Mouse (Mus musculus) kidney, embryonic 16.5 days (tissue): ENCODE measurements around the gene Dst. TPM values are rescaled to one million over a fixed set of nuclear protein-coding genes. Genes with fewer than 3 reads are reported as not detected.

ENCODE experiments used
- ATAC-seq: fragments of 200-750 bp; cut with Nextera tagmentation; 2 replicates; pipeline ENCODE4 v1.8.0; 2017; ENCODE audit warnings: moderate TSS enrichment; ENCODE audit not compliant: low FRiP score, low TSS enrichment
- H3K27ac ChIP-seq: fragments of 300-500 bp; sonication (generic); 2 replicates; pipeline ENCODE4 v1.5.1; 2014; ENCODE audit warnings: low read length
- H3K27me3 ChIP-seq: fragments of 300-500 bp; sonication (generic); 2 replicates; pipeline ENCODE4 v1.6.1; 2014; ENCODE audit warnings: low read length, control low read depth, mixed read lengths; ENCODE audit not compliant: insufficient read depth
- H3K36me3 ChIP-seq: fragments of 300-500 bp; sonication (generic); 2 replicates; pipeline ENCODE4 v1.6.1; 2014; ENCODE audit warnings: low read length, control low read depth, mixed read lengths; ENCODE audit not compliant: insufficient read depth
- H3K4me1 ChIP-seq: fragments of 300-500 bp; sonication (generic); 2 replicates; pipeline ENCODE4 v1.6.1; 2014; ENCODE audit warnings: low read length, control low read depth, mixed read lengths; ENCODE audit not compliant: insufficient read depth
- H3K4me2 ChIP-seq: fragments of 300-500 bp; sonication (generic); replicated peaks from 2 replicates; pipeline ENCODE4 v1.6.1; 2014; ENCODE audit warnings: low read depth, low read length
- H3K4me3 ChIP-seq: fragments of 300-500 bp; sonication (generic); 2 replicates; pipeline ENCODE4 v1.5.1; 2014; ENCODE audit warnings: mild to moderate bottlenecking, low read length
- H3K9ac ChIP-seq: fragments of 300-500 bp; sonication (generic); replicated peaks from 2 replicates; pipeline ENCODE4 v1.6.1; 2014; ENCODE audit warnings: low read length
- H3K9me3 ChIP-seq: fragments of 300-500 bp; sonication (generic); 2 replicates; pipeline ENCODE4 v1.6.1; 2016; ENCODE audit warnings: low read length, control low read depth
- WGBS: fragments of 180-500 bp; shearing (Covaris S2); extraction: QIAGEN DNeasy Blood & Tissue Kit; methylation state at CpG from one replicate; pipeline ENCODE4 v1.1.7; 2014; 5-methylcytosine and 5-hydroxymethylcytosine counted together
- polyA plus RNA-seq: library from polyadenylated mRNA; unstranded; fragments of >200 nt; fragmentation: Nextera tagmentation; extraction: Ambion mirVana; gene quantifications from 2 replicates; pipeline ENCODE4 v1.2.1, GENCODE M21; 2015

The Dst gene
- polyA plus RNA-seq, 1 experiment from 2014 or later, result 23.4 TPM

- no peak overlapping the region for H3K4me2 ChIP-seq
- H3K9me3 ChIP-seq, result no peaks in the 10 kb centered on the region
- H3K27ac ChIP-seq, result no peak overlapping the region
- 76% methylated on average over 7 of the region's 7 CpGs for WGBS
- H3K4me3 ChIP-seq, result no peak overlapping the region
- no peak for ATAC-seq
- no peak overlapping the region for H3K9ac ChIP-seq
- no peaks in the 10 kb centered on the region for H3K4me1 ChIP-seq
- H3K36me3 ChIP-seq, result peaks cover 21% of the 10 kb centered on the region; the same call in 1 of the 2 replicates
- no peaks in the 10 kb centered on the region for H3K27me3 ChIP-seq
These were observed 281.9 kb downstream of the Dst start for GRCm38 (mm10) chr1:34189970-34190369.

DNA sequence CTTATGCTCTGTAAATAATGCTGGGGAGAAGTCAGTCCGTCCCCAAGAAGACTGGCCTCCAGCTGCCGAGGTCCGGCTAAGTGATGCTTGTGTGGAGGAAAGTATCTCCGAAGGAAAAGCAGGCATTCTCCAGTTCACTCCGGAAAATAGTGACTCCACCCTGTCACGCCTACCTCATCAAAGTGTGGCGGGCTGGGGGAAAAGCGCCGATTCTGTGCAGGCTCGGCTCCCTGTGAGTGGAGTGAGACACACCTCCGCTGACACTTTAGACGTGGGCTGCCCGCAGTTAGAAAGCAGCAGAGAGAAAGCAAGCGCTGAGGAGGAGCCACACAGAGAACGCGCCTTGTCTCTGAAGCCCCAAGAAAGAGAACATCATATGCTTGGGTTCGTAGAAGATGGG is 284.1 kb downstream of the Dst start:
- H3K4me3 ChIP-seq, result no peak overlapping the region
- no peak overlapping the region for H3K27ac ChIP-seq
- H3K9ac ChIP-seq, result no peak overlapping the region
- H3K4me2 ChIP-seq, result no peak overlapping the region
- 86% methylated on average over 17 of the region's 17 CpGs for WGBS
- no peak for ATAC-seq
- H3K9me3 ChIP-seq, result no peaks in the 10 kb centered on the region
- no peaks in the 10 kb centered on the region for H3K4me1 ChIP-seq
- no peaks in the 10 kb centered on the region for H3K27me3 ChIP-seq
- peaks cover 28% of the 10 kb centered on the region for H3K36me3 ChIP-seq

GRCm38 (mm10) chr1:34200791-34201190 is 292.8 kb downstream of the Dst start:
- Histone ChIP-seq H3K9me3 (no peaks in the 10 kb centered on the region), H3K4me2 (no peak overlapping the region), H3K4me3 (no peak overlapping the region), H3K27ac (no peak overlapping the region), H3K27me3 (no peaks in the 10 kb centered on the region), H3K4me1 (no peaks in the 10 kb centered on the region), H3K9ac (no peak overlapping the region), H3K36me3 (peaks cover 50% of the 10 kb centered on the region)
- ATAC-seq, result no peak
- 88% methylated on average over 18 of the region's 18 CpGs for WGBS

DNA sequence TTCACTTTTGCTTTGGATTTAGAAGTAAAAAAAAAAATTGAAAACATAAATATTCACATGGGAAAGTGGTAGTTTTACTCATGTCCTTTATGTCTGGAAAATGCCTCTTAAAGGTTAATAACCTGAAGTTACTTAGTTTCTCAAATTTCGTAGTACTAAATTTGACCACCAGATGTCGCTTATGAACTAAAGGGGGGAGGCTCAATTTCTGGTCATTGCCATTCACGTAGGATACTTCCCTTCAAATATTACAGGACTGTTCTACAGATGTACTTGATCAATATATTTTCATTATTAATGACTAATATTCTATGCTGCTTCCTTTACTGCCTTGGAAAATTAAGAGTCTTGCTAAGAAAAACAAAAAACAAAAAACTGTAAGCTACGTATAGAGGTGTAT is 293.5 kb downstream of the Dst start:
- no peaks in the 10 kb centered on the region for H3K27me3 ChIP-seq
- H3K4me2 ChIP-seq, result no peak overlapping the region
- WGBS, result 44% methylated on average over 4 of the region's 4 CpGs
- peaks cover 49% of the 10 kb centered on the region for H3K36me3 ChIP-seq
- no peaks in the 10 kb centered on the region for H3K9me3 ChIP-seq
- no peak for ATAC-seq
- H3K27ac ChIP-seq, result no peak overlapping the region
- no peak overlapping the region for H3K9ac ChIP-seq
- no peak overlapping the region for H3K4me3 ChIP-seq
- no peaks in the 10 kb centered on the region for H3K4me1 ChIP-seq

- WGBS, result 86% methylated on average over 3 of the region's 3 CpGs
- ATAC-seq, result no peak
- H3K9ac ChIP-seq, result no peak overlapping the region
- no peaks in the 10 kb centered on the region for H3K27me3 ChIP-seq
- no peak overlapping the region for H3K27ac ChIP-seq
- H3K9me3 ChIP-seq, result no peaks in the 10 kb centered on the region
- H3K4me1 ChIP-seq, result no peaks in the 10 kb centered on the region
- H3K4me2 ChIP-seq, result no peak overlapping the region
- H3K36me3 ChIP-seq, result peaks cover 26% of the 10 kb centered on the region
- no peak overlapping the region for H3K4me3 ChIP-seq
These were observed 303.7 kb downstream of the Dst start for GRCm38 (mm10) chr1:34211704-34212103.

DNA sequence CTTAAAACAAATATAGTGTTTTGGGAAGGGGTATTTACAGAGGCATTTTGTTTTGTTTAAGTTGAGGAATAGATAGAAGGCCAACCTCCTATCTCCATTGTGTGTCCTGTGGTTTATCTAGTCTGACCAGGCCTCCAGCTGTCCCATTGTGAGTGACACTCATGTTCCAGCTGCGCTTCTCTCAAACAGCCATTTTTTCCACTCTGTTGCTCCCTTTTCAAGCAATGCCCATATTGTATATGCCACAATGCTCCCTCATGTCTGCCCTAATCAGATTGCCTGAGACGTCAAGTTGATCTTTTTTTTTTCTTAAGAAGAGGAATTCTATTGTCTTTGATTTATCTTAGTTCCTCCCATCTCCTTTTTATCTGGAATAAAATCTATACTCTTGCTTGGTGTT is 308.4 kb downstream of the Dst start:
- ATAC-seq, result no peak
- Histone ChIP-seq H3K36me3 (peaks cover 24% of the 10 kb centered on the region), H3K4me3 (no peak overlapping the region), H3K4me1 (no peaks in the 10 kb centered on the region), H3K9me3 (no peaks in the 10 kb centered on the region), H3K4me2 (no peak overlapping the region), H3K27ac (no peak overlapping the region), H3K9ac (no peak overlapping the region), H3K27me3 (no peaks in the 10 kb centered on the region)
- 81% methylated on average over 2 of the region's 2 CpGs for WGBS

DNA sequence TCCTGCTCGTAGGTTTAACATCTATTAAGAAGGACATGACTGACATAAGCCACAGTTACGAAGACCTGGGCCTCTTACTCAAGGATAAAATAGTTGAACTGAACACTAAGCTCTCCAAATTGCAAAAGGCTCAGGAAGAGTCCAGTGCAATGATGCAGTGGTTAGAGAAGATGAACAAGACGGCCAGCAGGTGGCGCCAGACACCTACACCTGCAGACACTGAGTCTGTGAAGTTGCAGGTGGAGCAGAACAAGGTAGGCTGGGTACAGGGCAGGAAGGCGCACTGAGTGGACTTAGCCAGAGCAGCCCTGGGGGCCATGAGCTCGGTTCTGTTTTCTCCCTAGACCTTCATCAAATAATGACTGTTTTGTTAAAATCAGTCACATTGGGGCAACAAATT is 310.3 kb downstream of the Dst start:
- 34% methylated on average over 6 of the region's 6 CpGs for WGBS
- Histone ChIP-seq H3K27me3 (no peaks in the 10 kb centered on the region), H3K4me1 (no peaks in the 10 kb centered on the region), H3K4me2 (no peak overlapping the region), H3K36me3 (0 out of 2 replicates have a peak, but pooled peaks cover 12% of the 10 kb centered on the region), H3K27ac (no peak overlapping the region), H3K9ac (no peak overlapping the region), H3K9me3 (no peaks in the 10 kb centered on the region), H3K4me3 (no peak overlapping the region)
- peak; percentile 91 for ATAC-seq

DNA sequence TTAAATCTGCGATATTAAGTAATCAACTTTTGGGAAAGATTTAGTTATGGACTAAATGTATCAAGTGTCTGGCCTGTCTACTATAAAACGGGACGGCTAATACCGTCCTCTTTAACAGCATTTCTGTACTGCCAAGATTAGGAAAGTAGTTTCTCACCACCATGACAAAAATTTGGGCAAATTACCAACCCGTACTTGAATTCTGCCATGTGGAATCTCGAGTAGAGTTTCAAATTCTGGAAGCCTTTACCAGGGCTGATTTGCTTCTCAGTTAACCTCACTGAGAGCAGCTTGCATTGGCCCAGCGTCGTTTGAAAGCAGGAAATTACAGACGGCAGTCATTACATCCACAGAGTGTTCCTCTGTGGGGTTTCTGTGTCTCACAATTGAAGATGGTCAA is 310.8 kb downstream of the Dst start:
- Histone ChIP-seq H3K9me3 (no peaks in the 10 kb centered on the region), H3K9ac (no peak overlapping the region), H3K4me2 (no peak overlapping the region), H3K27ac (no peak overlapping the region), H3K36me3 (peaks cover 14% of the 10 kb centered on the region), H3K4me3 (no peak overlapping the region), H3K4me1 (no peaks in the 10 kb centered on the region), H3K27me3 (no peaks in the 10 kb centered on the region)
- no peak for ATAC-seq
- WGBS, result 83% methylated on average over 9 of the region's 9 CpGs

DNA sequence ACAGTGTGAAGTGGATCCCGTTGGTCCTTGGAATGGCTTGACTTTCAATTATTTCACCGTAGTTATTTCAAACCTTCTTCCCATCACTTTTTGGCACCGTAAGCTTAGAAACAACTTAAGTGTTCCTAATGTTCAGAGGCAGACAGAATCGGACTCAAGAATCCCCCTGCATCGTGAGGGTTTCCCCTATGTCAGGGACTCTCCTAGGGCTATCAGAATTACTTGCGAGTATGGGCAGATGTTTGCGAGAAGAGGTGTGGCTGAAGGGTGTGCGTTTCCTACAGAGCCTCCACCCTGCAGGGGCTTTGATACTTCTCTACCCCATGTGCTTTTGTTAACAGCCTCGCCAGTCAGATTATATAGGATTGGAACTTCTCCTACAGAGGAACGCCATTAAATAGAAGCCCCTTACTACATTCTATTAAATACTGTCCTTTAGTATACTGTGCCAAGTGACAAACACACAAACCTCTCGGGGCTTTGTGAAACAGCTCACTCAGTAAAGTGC is 312.1 kb downstream of the Dst start:
- H3K4me3 ChIP-seq, result no peak overlapping the region
- no peaks in the 10 kb centered on the region for H3K4me1 ChIP-seq
- H3K9me3 ChIP-seq, result no peaks in the 10 kb centered on the region
- WGBS, result 90% methylated on average over 11 of the region's 11 CpGs
- peaks cover 15% of the 10 kb centered on the region for H3K36me3 ChIP-seq
- H3K27me3 ChIP-seq, result no peaks in the 10 kb centered on the region
- ATAC-seq, result no peak
- H3K9ac ChIP-seq, result no peak overlapping the region
- H3K4me2 ChIP-seq, result no peak overlapping the region
- H3K27ac ChIP-seq, result no peak overlapping the region

GRCm38 (mm10) chr1:34223866-34224265 is 315.8 kb downstream of the Dst start:
- no peak for ATAC-seq
- Histone ChIP-seq H3K9me3 (no peaks in the 10 kb centered on the region), H3K36me3 (peaks cover 34% of the 10 kb centered on the region), H3K4me3 (no peak overlapping the region), H3K9ac (no peak overlapping the region), H3K4me2 (no peak overlapping the region), H3K4me1 (no peaks in the 10 kb centered on the region), H3K27me3 (no peaks in the 10 kb centered on the region), H3K27ac (no peak overlapping the region)
- WGBS, result 94% methylated on average over 11 of the region's 11 CpGs
